Mouse (Mus musculus) limb, embryonic 13.5 days (tissue): Measurements from ENCODE around the gene Tnfaip8l2. TPM values are rescaled to one million over a fixed set of nuclear protein-coding genes. Genes with fewer than 3 reads are reported as not detected.
"Not testable (repeated sequence)": the region's sequence is repeated elsewhere in the genome, so short reads cannot be mapped to it uniquely, and the experiment has no call there.

ENCODE experiments used
- ATAC-seq: fragments of 200-750 bp; cut with Nextera tagmentation; 2 replicates; pipeline ENCODE4 v1.8.0; 2017; ENCODE audit warnings: low read depth, moderate number of reproducible peaks, moderate TSS enrichment; ENCODE audit not compliant: low FRiP score
- H3K27ac ChIP-seq: fragments of 300-500 bp; sonication (generic); 2 replicates; pipeline ENCODE4 v1.5.1; 2015; ENCODE audit warnings: inconsistent platforms, mild to moderate bottlenecking, moderate library complexity
- H3K27me3 ChIP-seq: fragments of 300-500 bp; sonication (generic); 2 replicates; pipeline ENCODE4 v1.6.1; 2015; ENCODE audit warnings: mild to moderate bottlenecking, inconsistent platforms
- H3K36me3 ChIP-seq: fragments of 300-500 bp; sonication (generic); 2 replicates; pipeline ENCODE4 v1.6.1; 2015; ENCODE audit warnings: inconsistent platforms, mild to moderate bottlenecking, moderate library complexity
- H3K4me1 ChIP-seq: fragments of 300-500 bp; sonication (generic); 2 replicates; pipeline ENCODE4 v1.6.1; 2015; ENCODE audit warnings: inconsistent platforms
- H3K4me2 ChIP-seq: fragments of 300-500 bp; sonication (generic); replicated peaks from 2 replicates; pipeline ENCODE4 v1.6.1; 2015; ENCODE audit warnings: inconsistent platforms, mild to moderate bottlenecking, moderate library complexity
- H3K4me3 ChIP-seq: fragments of 300-500 bp; sonication (generic); 2 replicates; pipeline ENCODE4 v1.5.1; 2015; ENCODE audit warnings: moderate library complexity, mild to moderate bottlenecking, inconsistent platforms
- H3K9ac ChIP-seq: fragments of 300-500 bp; sonication (generic); 2 replicates; pipeline ENCODE4 v1.6.1; 2015; ENCODE audit warnings: mild to moderate bottlenecking, inconsistent platforms
- H3K9me3 ChIP-seq: fragments of 300-500 bp; sonication (generic); 2 replicates; pipeline ENCODE4 v1.6.1; 2016; ENCODE audit warnings: inconsistent platforms
- WGBS: fragments of 180-500 bp; shearing (Covaris S2); methylation state at CpG from one replicate; pipeline ENCODE4 v1.1.7; 2015; 5-methylcytosine and 5-hydroxymethylcytosine counted together
- microRNA-seq: library from miRNA; unstranded; fragments of <30 nt; microRNA quantifications from one replicate; pipeline ENCODE4, GENCODE M21; 2016
- polyA plus RNA-seq: library from polyadenylated mRNA; unstranded; fragments of >200 nt; fragmentation: Nextera tagmentation; extraction: Ambion mirVana; gene quantifications from 2 replicates; pipeline ENCODE4 v1.2.1, GENCODE M21; 2015

The Tnfaip8l2 gene
- polyA plus RNA-seq, 1 experiment from 2014 or later = 2.6 TPM

DNA sequence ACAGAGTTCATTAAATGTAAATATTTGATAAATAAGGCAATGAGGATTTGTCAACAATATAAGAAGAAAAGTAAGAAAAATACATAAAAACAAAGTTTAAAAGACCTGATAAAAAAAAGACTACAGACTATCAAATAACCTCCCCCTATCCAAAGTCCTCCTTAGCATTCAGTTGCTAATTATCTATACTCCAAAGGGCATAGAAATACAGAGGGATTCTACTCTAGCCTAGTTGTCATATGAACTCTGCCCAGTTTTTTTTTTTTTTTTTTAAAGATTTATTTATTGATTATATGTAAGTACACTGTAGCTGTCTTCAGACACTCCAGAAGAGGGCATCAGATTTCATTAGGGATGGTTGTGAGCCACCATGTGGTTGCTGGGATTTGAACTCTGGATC, 34.9 kb downstream of the Tnfaip8l2 start:
- not testable (repeated sequence) for H3K27me3 ChIP-seq, ATAC-seq, H3K27ac ChIP-seq, H3K36me3 ChIP-seq, H3K9me3 ChIP-seq
- peak overlapping the region; percentile 99 for H3K4me3 ChIP-seq
- H3K4me2 ChIP-seq = peak overlapping the region; percentile 78
- H3K9ac ChIP-seq = peak overlapping the region; percentile 62
- peaks cover 16% of the 10 kb centered on the region for H3K4me1 ChIP-seq

DNA sequence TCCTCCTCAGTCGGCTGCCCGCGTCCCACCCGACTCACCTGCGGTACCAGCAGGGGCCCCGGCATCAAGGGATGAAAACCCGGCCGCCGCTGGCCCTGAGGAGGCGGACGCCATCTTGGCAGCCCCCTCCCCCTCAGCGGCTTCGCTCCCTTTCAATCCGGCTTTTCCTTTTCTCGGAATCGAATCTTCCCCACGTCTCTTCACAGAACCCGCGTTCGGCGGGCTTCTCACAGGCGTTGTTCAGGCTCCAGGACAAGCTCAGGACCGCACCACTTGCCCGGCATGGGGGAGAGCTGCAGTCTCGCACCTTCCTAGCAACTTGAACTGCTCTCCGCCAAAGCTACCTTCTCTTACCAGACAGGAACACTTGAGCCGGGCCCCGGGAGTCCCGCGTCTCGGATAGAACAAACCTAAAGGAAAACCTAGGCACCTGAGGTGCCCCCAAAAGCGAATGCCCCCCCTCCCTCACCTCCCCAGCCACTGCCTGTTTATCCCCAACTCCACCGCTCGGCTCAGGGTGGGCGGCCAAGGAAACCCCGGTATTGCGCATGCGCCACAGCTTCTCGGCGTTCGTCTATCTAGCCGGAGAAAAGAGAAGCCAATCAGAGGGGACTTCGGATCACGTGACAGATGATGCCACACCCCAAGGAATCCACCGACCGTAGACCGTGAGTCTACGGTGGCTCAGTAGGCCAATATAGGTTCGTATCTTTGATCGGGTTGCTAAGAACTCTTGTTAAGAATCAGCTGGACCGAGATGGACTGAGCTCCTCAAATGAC, 35.6 kb downstream of the Tnfaip8l2 start, which contains the start of gene Pip5k1a:
TSS of gene Pip5k1a (minus strand) at position 593 of the 780 bp plus-strand sequence.
- peak; percentile 92 for ATAC-seq
- peaks cover 12% of the 10 kb centered on the region for H3K4me1 ChIP-seq
- H3K4me2 ChIP-seq = peak within 1 kb of the TSS; percentile 78
- peak within 1 kb of the TSS; percentile 95 for H3K9ac ChIP-seq
- peak within 1 kb of the TSS; percentile 75 for H3K27ac ChIP-seq
- H3K4me3 ChIP-seq = peak within 1 kb of the TSS; percentile 99
- H3K9me3 ChIP-seq = no peaks in the 10 kb centered on the region
- H3K36me3 ChIP-seq = peaks cover 5% of the 10 kb centered on the region
- under 1% methylated on average over 51 of the region's 51 CpGs for WGBS
- no peaks in the 10 kb centered on the region for H3K27me3 ChIP-seq

DNA sequence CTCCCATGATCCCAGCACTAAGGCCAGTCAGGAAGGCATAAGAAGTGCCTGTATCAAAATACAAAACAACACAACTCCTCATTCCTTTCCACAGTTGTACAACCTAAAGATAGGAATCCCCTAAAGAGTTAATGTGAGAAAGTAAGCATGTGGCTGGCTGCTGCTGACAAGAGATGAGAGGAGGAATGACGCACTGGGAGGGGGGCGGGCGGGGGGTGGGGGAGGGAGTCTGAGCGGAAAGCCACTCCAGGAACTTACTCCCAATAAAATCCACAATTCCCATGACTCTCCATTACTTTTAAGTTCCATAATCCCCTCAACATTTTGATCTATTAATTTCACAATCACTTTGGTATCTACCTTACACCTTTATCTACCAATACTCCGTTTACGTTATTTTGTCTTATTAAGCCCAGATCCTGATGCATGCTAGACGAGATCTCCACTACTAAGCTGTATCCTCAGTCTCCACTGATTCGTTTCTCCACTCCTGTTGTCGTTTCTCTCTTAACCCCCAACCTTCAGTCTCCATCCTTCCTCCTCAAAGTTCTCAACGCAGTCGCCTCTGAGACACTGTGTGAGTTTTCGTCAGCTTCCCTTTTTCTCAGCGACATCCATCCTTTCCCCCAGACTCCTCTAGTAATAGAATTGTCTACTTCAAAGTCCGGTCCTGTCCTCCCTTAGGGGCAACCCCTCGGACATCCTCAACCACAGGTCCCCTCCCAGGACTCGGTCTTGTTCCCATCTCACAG, 36.4 kb downstream of the Tnfaip8l2 start:
- Histone ChIP-seq H3K27ac (peak overlapping the region; percentile 75), H3K4me3 (peak overlapping the region; percentile 99), H3K9ac (peak overlapping the region; percentile 95), H3K36me3 (peaks cover 12% of the 10 kb centered on the region), H3K4me2 (peak overlapping the region; percentile 78), H3K9me3 (no peaks in the 10 kb centered on the region), H3K4me1 (peaks cover 17% of the 10 kb centered on the region), H3K27me3 (no peaks in the 10 kb centered on the region)
- ATAC-seq = no peak
- under 1% methylated on average over 16 of the region's 16 CpGs for WGBS

DNA sequence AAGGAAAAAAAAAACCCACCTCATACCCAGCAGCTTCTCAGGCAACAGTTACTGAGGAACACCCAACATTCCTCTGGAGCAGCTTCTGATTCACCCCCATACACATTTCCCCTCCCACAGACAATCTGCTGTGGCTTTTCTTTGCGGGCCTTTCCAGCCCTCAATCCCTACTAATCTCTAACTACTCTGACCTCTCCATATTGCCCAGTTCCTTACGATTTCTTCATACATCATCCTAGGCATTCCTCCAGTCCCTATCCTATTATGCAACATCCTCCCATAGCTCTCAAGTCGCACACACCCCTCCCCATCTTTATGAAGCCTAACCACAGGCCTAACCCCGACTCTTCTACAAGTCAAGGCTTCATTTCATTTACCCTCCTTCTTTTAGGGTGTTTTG, 37.0 kb downstream of the Tnfaip8l2 start:
- no peak for ATAC-seq
- H3K27ac ChIP-seq = no peak overlapping the region

DNA sequence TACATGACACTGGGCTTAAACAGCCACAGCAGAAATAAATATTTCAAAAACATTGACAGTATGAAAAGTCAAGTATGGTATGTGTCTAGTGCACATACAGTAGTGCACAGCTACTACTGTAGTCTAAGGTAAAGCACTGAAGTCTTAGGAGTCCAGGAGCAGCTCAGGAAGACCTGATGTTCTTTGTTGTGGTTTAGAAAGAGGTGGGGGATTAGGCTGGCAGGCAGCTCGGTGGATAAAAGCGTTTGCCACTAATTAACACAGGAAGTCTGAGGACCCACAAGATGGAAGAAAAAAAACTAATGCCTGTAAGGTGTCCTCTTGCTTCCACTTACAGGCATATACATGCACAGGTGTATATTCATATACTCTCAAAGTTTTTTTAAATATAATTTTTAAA, 41.3 kb downstream of the Tnfaip8l2 start:
- peaks cover 27% of the 10 kb centered on the region for H3K36me3 ChIP-seq
- no peak overlapping the region for H3K9ac ChIP-seq
- no peak overlapping the region for H3K27ac ChIP-seq
- ATAC-seq = no peak
- no peak overlapping the region for H3K4me2 ChIP-seq
- H3K4me1 ChIP-seq = peaks cover 18% of the 10 kb centered on the region
- WGBS = 12% methylated on average over 2 of the region's 2 CpGs
- H3K27me3 ChIP-seq = no peaks in the 10 kb centered on the region
- H3K4me3 ChIP-seq = no peak overlapping the region
- H3K9me3 ChIP-seq = no peaks in the 10 kb centered on the region

More for the DNA sequence above, 37.0 kb downstream of the Tnfaip8l2 start:
- Histone ChIP-seq H3K4me3 (peak overlapping the region; percentile 99), H3K9ac (peak overlapping the region; percentile 95), H3K4me1 (peaks cover 18% of the 10 kb centered on the region), H3K36me3 (peaks cover 12% of the 10 kb centered on the region), H3K27me3 (no peaks in the 10 kb centered on the region), H3K9me3 (no peaks in the 10 kb centered on the region), H3K4me2 (peak overlapping the region; percentile 78)
- WGBS = 66% methylated on average over 4 of the region's 4 CpGs

Small RNAs within 50 kb of the gene (microRNA-seq; reads per million reads assigned to microRNA genes)
- not detected for gene Mir8099-1

Other genes starting within 250 kb of the Tnfaip8l2 start
- 32.7 and 34.8 TPM in 2 replicates for gene Selenbp1, start 209.3 kb downstream of the Tnfaip8l2 start, polyA plus RNA-seq
- gene Rfx5, start 188.3 kb downstream of the Tnfaip8l2 start, polyA plus RNA-seq = 8.6 TPM in 2 replicates
- 27.8 and 34.3 TPM in 2 replicates for gene Pi4kb, start 167.6 kb downstream of the Tnfaip8l2 start, polyA plus RNA-seq
- gene Zfp687, start 126.9 kb downstream of the Tnfaip8l2 start, polyA plus RNA-seq = 23.5 and 24.4 TPM in 2 replicates
- 282 and 310 TPM in 2 replicates for gene Psmd4, start 99.7 kb downstream of the Tnfaip8l2 start, polyA plus RNA-seq
- 26.5 and 28.4 TPM in 2 replicates for gene Pip5k1a, start 35.4 kb downstream of the Tnfaip8l2 start, polyA plus RNA-seq
- gene Vps72, start 31.3 kb downstream of the Tnfaip8l2 start, polyA plus RNA-seq = 216 and 217 TPM in 2 replicates
- gene Tmod4, start 17.9 kb downstream of the Tnfaip8l2 start, polyA plus RNA-seq = 1.9 and 2.5 TPM in 2 replicates
- 82.4 and 84.4 TPM in 2 replicates for gene Scnm1, start 8.3 kb downstream of the Tnfaip8l2 start, polyA plus RNA-seq
- 19.1 and 19.6 TPM in 2 replicates for gene Lysmd1, start 8.3 kb downstream of the Tnfaip8l2 start, polyA plus RNA-seq
- gene Sema6c, start 18.1 kb upstream of the Tnfaip8l2 start, polyA plus RNA-seq = 11.1 and 11.7 TPM in 2 replicates
- 11.5 and 12.5 TPM in 2 replicates for gene Gabpb2, start 75.6 kb upstream of the Tnfaip8l2 start, polyA plus RNA-seq
- gene Cdc42se1, start 86.4 kb upstream of the Tnfaip8l2 start, polyA plus RNA-seq = 77.1 and 82.7 TPM in 2 replicates
- gene Mllt11, start 89.8 kb upstream of the Tnfaip8l2 start, polyA plus RNA-seq = 15.1 and 17.1 TPM in 2 replicates
- 0.73 and 0.88 TPM in 2 replicates for gene Gm128, start 99.2 kb upstream of the Tnfaip8l2 start, polyA plus RNA-seq
- 2.2 and 2.5 TPM in 2 replicates for gene Bnipl, start 108.8 kb upstream of the Tnfaip8l2 start, polyA plus RNA-seq
- 38.1 and 41.2 TPM in 2 replicates for gene Mindy1, start 139.0 kb upstream of the Tnfaip8l2 start, polyA plus RNA-seq
- gene Prune1, start 139.7 kb upstream of the Tnfaip8l2 start, polyA plus RNA-seq = 24.2 and 26.9 TPM in 2 replicates
- gene Anxa9, start 164.8 kb upstream of the Tnfaip8l2 start, polyA plus RNA-seq = 2.0 and 2.5 TPM in 2 replicates
- gene Cers2, start 172.4 kb upstream of the Tnfaip8l2 start, polyA plus RNA-seq = 181 and 184 TPM in 2 replicates
- gene Setdb1, start 214.8 kb upstream of the Tnfaip8l2 start, polyA plus RNA-seq = 47.2 and 53.0 TPM in 2 replicates